10 mouse cellular contexts compared by ENCODE assay signal in the genomic region with DNA sequence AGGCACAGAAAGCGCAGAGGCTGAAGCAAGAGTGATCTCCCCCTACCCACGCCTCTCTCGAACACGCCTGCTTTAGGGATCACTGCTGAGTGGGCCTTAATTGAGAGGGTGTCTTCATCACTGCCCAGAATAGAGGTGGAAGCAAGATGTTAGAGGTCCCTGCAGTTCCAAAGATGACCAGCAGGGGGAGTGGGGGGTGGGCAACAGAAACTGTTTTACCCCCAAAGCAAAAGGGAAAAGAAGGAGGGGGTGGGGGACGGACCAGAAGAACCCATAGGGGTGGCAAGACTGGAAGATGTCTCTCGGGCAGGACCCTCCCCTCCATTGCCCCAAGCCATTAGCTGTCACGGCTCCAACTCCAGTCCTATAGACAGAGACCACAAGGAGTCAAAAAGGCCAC. TPM values are rescaled to one million over a fixed set of nuclear protein-coding genes. Genes with fewer than 3 reads are reported as not detected.
DNase-seq lines count a peak whose midpoint lies in the region; ATAC-seq lines count a peak whose summit lies in the region.
"Had no signal": no experiment of that assay in that cellular context is flagged by ENCODE, and none has a peak within 500 bp of the region (broad histone marks: within the 10 kb centered on the region; RNA-seq: fewer than 3 reads in every experiment).

No protein-coding gene starts in this region.

- peak; percentile 55 for ATAC-seq in common myeloid progenitor, adult 5-6 weeks (replicated peaks; ENCODE audit: low read depth, poor library complexity, severe bottlenecking)

- H3K4me3 ChIP-seq in heart, embryonic 10.5 days = no peak overlapping the region
- H3K4me3 ChIP-seq: embryonic facial prominence, embryonic 12.5 days had no signal

- DNase-seq in heart, adult 8-10 months (ENCODE audit: low spot score) = peak; percentile 42
- no peak for DNase-seq in heart, embryonic 10.5 days (ENCODE audit: low spot score)
- DNase-seq in 416B (ENCODE audit: low read depth) (peak; percentile 34), NIH3T3 (ENCODE audit: low read depth) (peak; percentile 83)
- DNase-seq in kidney, postnatal 4 days = peak; percentile 87 to 89
- peak; percentile 80 for DNase-seq in mesoderm, embryonic 11.5 days (ENCODE audit: low read depth, low spot score)
- DNase-seq in thymus, postnatal 25 days = peak; percentile 74

- H3K27me3 ChIP-seq in heart, embryonic 10.5 days (ENCODE audit: insufficient read depth, poor library complexity, severe bottlenecking) = no peaks in the 10 kb centered on the region
- H3K27me3 ChIP-seq: embryonic facial prominence, embryonic 12.5 days had no signal

- H3K9me3 ChIP-seq in heart, embryonic 10.5 days = no peaks in the 10 kb centered on the region
- H3K9me3 ChIP-seq: embryonic facial prominence, embryonic 12.5 days had no signal

- peaks cover 20% of the 10 kb centered on the region for H3K4me1 ChIP-seq in heart, embryonic 10.5 days

- H3K36me3 ChIP-seq in heart, embryonic 10.5 days = peaks cover 50% of the 10 kb centered on the region

- 35% methylated on average over 7 of the region's 7 CpGs for WGBS in heart, embryonic 10.5 days

- H3K27ac ChIP-seq in heart, embryonic 10.5 days = no peak overlapping the region

RNA-seq across cellular contexts. Expression of a gene that starts 8.0 kb away (rescaled TPM):
- total RNA-seq in heart, adult 8-10 months (2022) = 100 to 1,000 TPM; 163 to 174 (median 168) TPM
- 148 and 163 TPM in 2 replicates for polyA plus RNA-seq in heart, embryonic 10.5 days (2016; fragmentation: Nextera tagmentation; extraction: Ambion mirVana)
- total RNA-seq in common myeloid progenitor, adult 5-6 weeks (2017) = 11.0 and 14.4 TPM in 2 replicates

RNA-seq across cellular contexts. Expression of a gene that starts 8.6 kb away (rescaled TPM):
- 10 to 100 TPM; 91.5 to 96.4 (median 93.2) TPM for total RNA-seq in heart, adult 8-10 months (2022)
- polyA plus RNA-seq in heart, embryonic 10.5 days (2016; fragmentation: Nextera tagmentation; extraction: Ambion mirVana) = 42.2 and 43.5 TPM in 2 replicates
- 5.2 and 7.0 TPM in 2 replicates for total RNA-seq in common myeloid progenitor, adult 5-6 weeks (2017)

RNA-seq across cellular contexts. Expression of a gene that starts 19.0 kb away (rescaled TPM):
- under 1 TPM in 1 of 4 experiments, not detected in 3; 0.97 TPM for total RNA-seq in heart, adult 8-10 months (2022)
- 0.51 and 0.95 TPM in 2 replicates for polyA plus RNA-seq in heart, embryonic 10.5 days (2016; fragmentation: Nextera tagmentation; extraction: Ambion mirVana)
- 0.27 and 0.34 TPM in 2 replicates for total RNA-seq in common myeloid progenitor, adult 5-6 weeks (2017)

RNA-seq across cellular contexts. Expression of a gene that starts 55.5 kb away (rescaled TPM):
- total RNA-seq in heart, adult 8-10 months (2022) = 1 to 10 TPM in 1 of 4 experiments, under 1 TPM in 3; 0.56 to 1.2 (median 0.94) TPM
- 0.62 TPM in 1 of 2 replicates, not detected in the other for polyA plus RNA-seq in heart, embryonic 10.5 days (2016; fragmentation: Nextera tagmentation; extraction: Ambion mirVana)
- total RNA-seq in common myeloid progenitor, adult 5-6 weeks (2017) = not detected in 2 replicates
- polyA plus RNA-seq: liver, embryonic 16.5 days had no signal

Comparison
In these comparisons a context has a peak if more than half of its experiments do, and no peak if none do; other contexts are left out.
1. RNA of a gene that starts 8.0 kb away (total RNA-seq): 163 to 174 TPM in heart, adult 8-10 months; 11.0 to 14.4 TPM in common myeloid progenitor, adult 5-6 weeks; every median in the first group is over 10 times any median in the second.
2. RNA of a gene that starts 8.6 kb away (total RNA-seq): 91.5 to 96.4 TPM in heart, adult 8-10 months; 5.2 to 7.0 TPM in common myeloid progenitor, adult 5-6 weeks; every median in the first group is over 10 times any median in the second.